Comparison of ENCODE assay signal across 7 mouse cellular contexts in genomic region chr13:98926958-98927242, GRCm38 (mm10). TPM values are rescaled to one million over a fixed set of nuclear protein-coding genes. Genes with fewer than 3 reads are reported as not detected.
DNase-seq lines count a peak whose midpoint lies in the region; ATAC-seq and TF ChIP-seq lines count a peak whose summit lies in the region.

No protein-coding gene starts in this region.

- H3K4me3 ChIP-seq in testis, adult 2 months (ENCODE audit: control insufficient read depth, low read depth, low read length): peak overlapping the region; percentile 95
- peak overlapping the region; percentile 99 for H3K4me3 ChIP-seq in forebrain, embryonic 12.5 days (replicated peaks)
- peak overlapping the region; percentile 98 for H3K4me3 ChIP-seq in liver, embryonic 12.5 days

- WGBS in forebrain, embryonic 12.5 days: 72% methylated on average over 3 of the region's 3 CpGs
- WGBS in liver, embryonic 12.5 days (ENCODE audit: insufficient replicate concordance): 61% methylated on average over 3 of the region's 3 CpGs

- H3K27ac ChIP-seq in testis, adult 2 months (ENCODE audit: control insufficient read depth, insufficient read depth, low read depth, low read length): peak overlapping the region; percentile 94
- H3K27ac ChIP-seq in forebrain, embryonic 12.5 days: peak overlapping the region; percentile 98
- H3K27ac ChIP-seq in liver, embryonic 12.5 days: peak overlapping the region; percentile 87; the same call in 1 of the 2 replicates

- no peak for TF ChIP-seq POLR2A in testis, adult 2 months (IDR thresholded peaks at IDR 0.05; ENCODE audit: control insufficient read depth, low read depth, low read length)

- H3K36me3 ChIP-seq in testis, adult 2 months (ENCODE audit: control insufficient read depth, insufficient read depth, low read length): no peaks in the 10 kb centered on the region
- H3K36me3 ChIP-seq in forebrain, embryonic 12.5 days (replicated peaks): peaks cover 15% of the 10 kb centered on the region
- peaks cover 13% of the 10 kb centered on the region for H3K36me3 ChIP-seq in liver, embryonic 12.5 days

- peak; percentile 2; the same call in 1 of the 2 replicates for ATAC-seq in forebrain, embryonic 12.5 days (ENCODE audit: low FRiP score)
- 0 out of 2 replicates have a peak, but pooled peaks have one; percentile 0 for ATAC-seq in liver, embryonic 12.5 days
- ATAC-seq in CD4-positive, CD25-positive, alpha-beta regulatory T cell, adult 4 months: no peak

- peaks cover 6% of the 10 kb centered on the region; the same call in 1 of the 2 replicates for H3K4me1 ChIP-seq in testis, adult 2 months (ENCODE audit: control insufficient read depth, insufficient read depth, low read length)
- peaks cover 6% of the 10 kb centered on the region for H3K4me1 ChIP-seq in forebrain, embryonic 12.5 days
- H3K4me1 ChIP-seq in liver, embryonic 12.5 days: peaks cover 28% of the 10 kb centered on the region

- no peak for DNase-seq in testis, postnatal 14 days (ENCODE audit: low spot score)
- no peak for DNase-seq in natural killer cell, adult 2 months (ENCODE audit: low spot score in 2 of 2)
- no peak for DNase-seq in spleen, adult 12 weeks (ENCODE audit: low spot score)

- H3K9me3 ChIP-seq in forebrain, embryonic 12.5 days: no peaks in the 10 kb centered on the region
- no peaks in the 10 kb centered on the region for H3K9me3 ChIP-seq in liver, embryonic 12.5 days (replicated peaks)

- no peak overlapping the region for H3K9ac ChIP-seq in forebrain, embryonic 12.5 days
- peak overlapping the region; percentile 91 for H3K9ac ChIP-seq in liver, embryonic 12.5 days

- no peak for TF ChIP-seq CTCF in testis, adult 2 months (IDR thresholded peaks at IDR 0.05; ENCODE audit: control insufficient read depth, insufficient read depth, insufficient replicate concordance, low read depth, low read length)

- H3K4me2 ChIP-seq in forebrain, embryonic 12.5 days: peak overlapping the region; percentile 78
- H3K4me2 ChIP-seq in liver, embryonic 12.5 days: peak overlapping the region; percentile 89

- H3K27me3 ChIP-seq in testis, adult 2 months (ENCODE audit: control insufficient read depth, insufficient read depth, low read length): no peaks in the 10 kb centered on the region
- no peaks in the 10 kb centered on the region for H3K27me3 ChIP-seq in forebrain, embryonic 12.5 days
- H3K27me3 ChIP-seq in liver, embryonic 12.5 days (replicated peaks): no peaks in the 10 kb centered on the region

RNA-seq across cellular contexts. Expression of gene Tnpo1, which starts 0.7 kb away (rescaled TPM):
- polyA plus RNA-seq in testis, adult 2 months (2012; rRNA removed): 51.7 and 60.9 TPM in 2 replicates
- 84.2 and 99.5 TPM in 2 replicates for polyA plus RNA-seq in forebrain, embryonic 12.5 days (2016; fragmentation: Nextera tagmentation; extraction: Ambion mirVana)
- 34.8 and 36.8 TPM in 2 replicates for polyA plus RNA-seq in liver, embryonic 12.5 days (2016; fragmentation: Nextera tagmentation; extraction: Ambion mirVana)
- polyA plus RNA-seq in CD4-positive, CD25-positive, alpha-beta regulatory T cell, adult 4 months (2017; shearing (Covaris generic)): 10 to 100 TPM; 23.1 to 39.0 TPM

RNA-seq across cellular contexts. Expression of gene 1700024P04Rik, which starts 57.5 kb away (rescaled TPM):
- 561 and 657 TPM in 2 replicates for polyA plus RNA-seq in testis, adult 2 months (2012; rRNA removed)
- not detected in 2 replicates for polyA plus RNA-seq in forebrain, embryonic 12.5 days (2016; fragmentation: Nextera tagmentation; extraction: Ambion mirVana)
- not detected in 2 replicates for polyA plus RNA-seq in liver, embryonic 12.5 days (2016; fragmentation: Nextera tagmentation; extraction: Ambion mirVana)
- polyA plus RNA-seq in CD4-positive, CD25-positive, alpha-beta regulatory T cell, adult 4 months (2017; shearing (Covaris generic)): not detected

Comparison
In these comparisons a context has a peak if more than half of its experiments do, and no peak if none do; other contexts are left out.
1. RNA of gene 1700024P04Rik, which starts 57.5 kb away (polyA plus RNA-seq): 561 to 657 TPM in testis, adult 2 months; not detected in forebrain, embryonic 12.5 days, not detected in liver, embryonic 12.5 days and not detected in CD4-positive, CD25-positive, alpha-beta regulatory T cell, adult 4 months; every median in the first group is over 100 times any median in the second.
2. Peak in every context shown above with its lines, with median percentiles within 50 percentile points of each other: H3K27ac ChIP-seq and H3K4me3 ChIP-seq.